Mouse (Mus musculus): ENCODE data around the gene Minpp1.

The Minpp1 gene

GRCm38 (mm10) chr19:32528723-32529122 is 43.2 kb downstream of the Minpp1 start:
- no peak for DNase-seq (ENCODE audit: low spot score)

DNA sequence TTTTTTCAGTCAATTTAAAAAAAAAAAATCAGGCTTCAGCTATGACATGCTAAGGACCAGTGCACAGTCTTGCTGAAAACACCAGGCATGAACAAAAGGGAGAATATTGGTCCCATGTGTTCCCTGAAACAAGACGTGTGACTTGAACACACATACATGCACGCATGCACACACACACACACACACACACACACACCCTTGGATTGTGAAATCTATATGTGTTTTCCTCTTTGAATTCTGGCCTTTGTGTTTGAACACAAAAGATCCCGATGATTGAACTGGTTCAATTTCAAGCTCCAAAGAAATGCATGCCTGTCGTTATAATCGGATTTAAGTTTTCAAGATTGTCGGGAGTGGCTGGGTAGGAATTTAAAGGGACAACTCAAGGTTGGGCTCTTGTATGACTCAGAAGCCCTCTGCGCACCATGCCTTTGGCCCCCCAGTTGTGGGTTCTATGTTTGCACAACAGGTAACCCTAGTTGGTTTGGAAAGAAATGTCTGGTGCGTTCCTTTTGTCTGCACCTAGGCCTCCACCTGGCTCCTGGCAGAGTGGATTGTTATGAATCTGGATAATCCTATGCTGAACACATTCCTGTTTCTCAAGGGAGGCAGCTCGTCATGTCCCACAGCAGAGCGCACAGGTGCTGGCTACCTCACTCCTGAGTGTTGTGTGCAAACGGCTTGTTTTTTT is 43.8 kb downstream of the Minpp1 start:
- DNase-seq (ENCODE audit: low spot score), result no peak

- no peak for DNase-seq (ENCODE audit: low spot score)
Observed at GRCm38 (mm10) chr19:32530296-32530695, 44.7 kb downstream of the Minpp1 start.

DNA sequence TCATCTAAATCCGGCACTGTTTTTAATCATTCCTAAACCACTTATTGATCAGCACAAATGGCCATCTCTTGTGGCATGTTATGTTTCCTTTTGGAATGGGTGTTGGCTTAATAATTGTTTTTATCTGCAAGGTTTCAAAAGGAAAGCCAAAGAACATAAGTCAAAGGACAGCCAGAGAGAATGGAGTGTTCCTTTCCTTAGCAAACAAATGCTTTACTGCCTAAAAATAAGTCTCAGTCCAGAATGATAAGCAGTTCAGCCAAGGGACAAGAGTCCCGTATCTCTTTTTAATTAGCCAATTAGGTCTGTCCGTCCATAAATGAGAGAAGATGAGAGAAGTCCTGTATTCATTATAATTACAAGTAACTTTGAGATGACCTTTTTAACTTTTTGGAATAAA is 46.8 kb downstream of the Minpp1 start:
- no peak for DNase-seq (ENCODE audit: low spot score)

DNA sequence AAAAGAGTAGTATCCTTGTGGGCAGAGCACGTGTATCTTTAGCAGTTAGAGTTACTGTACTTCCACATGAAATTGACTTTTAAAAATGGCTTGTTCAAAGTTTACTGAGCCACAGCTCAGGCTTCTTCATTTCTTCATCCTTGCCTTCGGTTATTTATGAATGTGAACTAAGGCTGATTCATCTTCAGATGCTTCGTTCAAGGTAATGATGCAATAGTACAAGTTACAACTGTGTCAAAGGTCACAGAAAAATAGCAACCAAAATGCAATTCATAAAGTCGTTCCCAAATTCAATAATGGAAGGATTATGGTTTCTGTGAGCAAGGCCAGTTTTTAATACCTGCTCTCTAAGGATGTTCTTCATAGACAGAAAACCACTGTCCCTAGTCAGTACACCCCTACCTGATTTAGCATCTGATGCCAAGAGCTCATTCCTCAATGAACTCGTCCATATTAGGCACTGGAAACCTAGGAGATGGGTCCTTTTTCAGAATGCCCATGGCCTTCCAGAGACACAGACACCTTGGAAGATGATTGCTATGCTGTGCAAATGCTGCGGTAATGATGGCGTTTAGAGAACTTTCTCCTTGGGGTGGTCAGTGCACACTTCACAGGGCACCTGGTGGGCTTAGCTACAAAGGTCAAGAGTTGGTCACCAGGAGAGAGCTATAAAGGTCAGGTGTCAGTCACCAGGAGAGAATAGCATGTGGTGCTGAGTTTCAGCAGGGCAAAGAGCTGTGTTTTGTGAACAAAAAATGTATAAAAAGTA is 47.4 kb downstream of the Minpp1 start:
- no peak for DNase-seq (ENCODE audit: low spot score)

- no peak for DNase-seq (ENCODE audit: low spot score)
Observed at GRCm38 (mm10) chr19:32534887-32535286, 49.3 kb downstream of the Minpp1 start.

- DNase-seq (ENCODE audit: low spot score), result no peak
Observed at GRCm38 (mm10) chr19:32542784-32543490, 57.4 kb downstream of the Minpp1 start.

GRCm38 (mm10) chr19:32547396-32547795 is 61.8 kb downstream of the Minpp1 start:
- no peak for DNase-seq (ENCODE audit: low spot score)

DNA sequence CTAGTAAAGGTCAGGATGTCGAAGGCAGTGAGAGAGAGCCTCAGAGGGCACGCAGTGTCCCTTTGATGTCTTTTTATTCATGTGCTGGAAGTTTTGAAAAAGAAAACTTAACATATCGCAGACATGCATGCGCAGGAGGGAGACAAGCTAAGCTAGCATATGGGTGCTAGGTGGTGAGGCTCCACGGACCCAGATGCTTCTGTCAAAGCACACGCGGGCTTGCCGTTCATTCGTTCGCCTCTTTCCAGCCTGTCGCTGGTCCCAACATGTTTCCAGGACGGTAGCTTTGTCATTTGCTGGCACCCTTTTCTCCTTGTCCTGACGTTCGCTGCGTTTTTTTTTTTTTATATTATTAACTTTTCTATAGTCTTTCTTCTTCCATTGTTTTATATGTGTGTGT is 62.6 kb downstream of the Minpp1 start:
- no peak for DNase-seq (ENCODE audit: low spot score)

GRCm38 (mm10) chr19:32550446-32550845 is 64.9 kb downstream of the Minpp1 start:
- DNase-seq (ENCODE audit: low spot score), result no peak

DNA sequence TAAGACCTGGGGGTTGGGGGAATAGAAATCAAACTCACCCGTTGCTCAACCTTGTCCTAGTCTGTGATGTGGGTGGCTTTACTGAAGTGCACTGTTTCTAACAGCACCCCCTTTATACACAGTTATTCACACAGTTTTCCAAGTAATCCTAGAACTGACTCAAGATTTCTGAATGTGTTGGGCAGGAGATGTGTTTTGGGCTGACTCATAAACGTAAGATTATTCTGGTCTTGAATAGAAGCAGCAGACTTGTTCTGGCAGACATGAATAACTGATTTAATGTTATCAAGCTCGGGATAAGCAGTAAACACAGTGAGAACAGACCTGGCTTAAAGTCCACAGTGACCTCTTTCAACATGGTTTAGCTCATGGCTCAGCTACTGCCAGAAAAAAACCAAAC is 65.9 kb downstream of the Minpp1 start:
- DNase-seq (ENCODE audit: low spot score), result no peak

DNA sequence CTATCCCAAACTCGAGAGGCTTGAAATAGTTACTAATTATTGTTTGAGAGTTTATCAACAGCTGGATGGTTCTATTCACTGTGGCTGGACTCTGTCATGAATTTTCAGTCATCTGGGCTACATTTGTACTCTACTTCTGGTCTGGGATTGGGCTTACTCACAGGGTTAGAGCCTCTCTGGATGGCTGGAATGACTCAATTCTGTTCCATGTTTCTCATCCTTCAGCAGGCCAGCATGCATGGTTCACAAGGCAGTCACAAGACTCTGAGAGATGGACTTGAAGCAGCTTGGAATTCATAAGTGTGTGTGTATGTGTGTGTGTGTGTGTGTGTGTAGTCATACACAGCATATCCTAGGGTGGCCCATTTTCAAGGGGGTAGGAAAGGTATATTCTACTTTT is 66.5 kb downstream of the Minpp1 start:
- DNase-seq (ENCODE audit: low spot score), result no peak

DNA sequence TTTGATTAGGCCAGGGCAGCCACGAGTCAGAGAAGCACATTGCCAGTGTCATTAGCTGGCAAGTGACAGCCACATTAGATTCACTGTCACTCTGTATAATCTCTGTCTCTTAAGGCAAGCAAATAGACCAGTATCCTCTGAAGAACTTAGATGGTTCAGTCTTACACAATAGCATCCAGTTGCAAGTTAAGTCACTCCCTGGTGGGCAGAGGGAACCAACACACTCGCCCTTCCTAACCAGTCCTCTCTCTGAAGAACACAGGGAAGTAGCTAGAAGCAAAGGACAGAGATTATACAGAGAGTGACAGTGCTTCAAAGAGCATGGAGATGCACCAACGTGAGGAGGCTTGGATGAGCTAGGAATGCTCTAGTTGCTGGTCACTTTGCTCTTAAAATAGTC is 67.7 kb downstream of the Minpp1 start:
- DNase-seq (ENCODE audit: low spot score), result no peak

- no peak for DNase-seq (ENCODE audit: low spot score)
Observed at GRCm38 (mm10) chr19:32555257-32555656, 69.7 kb downstream of the Minpp1 start.

Measured in MN1 (cell line).